Mouse (Mus musculus): ENCODE measurements around the gene Nrtn. TPM values are rescaled to one million over a fixed set of nuclear protein-coding genes. Genes with fewer than 3 reads are reported as not detected.

Gene Nrtn
- polyA plus RNA-seq (2017; shearing (Covaris generic)) = not detected

DNA sequence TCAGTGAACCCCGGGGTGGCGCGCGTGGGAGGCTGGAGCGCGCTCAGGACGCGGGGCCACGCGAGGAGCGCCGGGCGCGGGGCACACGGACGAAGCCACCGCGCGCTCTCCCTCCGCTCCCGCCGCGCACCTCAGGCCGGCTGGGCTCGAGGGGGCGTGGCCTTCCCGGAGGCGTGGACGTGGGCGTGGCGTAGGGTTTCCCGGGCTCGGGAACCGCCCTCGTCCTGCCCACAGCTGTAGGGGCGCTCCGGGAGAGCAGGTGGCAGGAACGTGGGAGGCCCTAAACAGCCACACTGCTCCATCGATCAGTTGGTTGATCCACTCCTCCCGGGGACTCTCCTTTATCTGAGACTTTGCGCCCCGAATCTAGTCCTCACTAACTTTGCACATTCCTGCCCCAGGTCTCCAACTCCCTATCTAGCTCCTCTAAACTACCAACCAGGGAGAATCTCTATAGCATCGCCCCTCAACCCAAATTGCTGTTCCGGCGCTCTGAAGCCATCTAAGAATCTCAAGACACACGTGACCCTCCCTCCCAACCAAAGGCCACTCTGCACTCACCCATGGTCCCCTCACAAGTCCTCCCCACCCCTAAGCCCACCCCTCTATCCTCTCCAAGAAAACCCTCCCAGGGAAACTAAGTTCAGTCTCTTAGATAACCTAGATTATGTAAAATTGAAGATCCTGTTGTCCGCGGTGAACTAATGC, at the start of gene Nrtn:
Nrtn (minus strand) TSS at position 115 of the 708 bp plus-strand sequence.

DNA sequence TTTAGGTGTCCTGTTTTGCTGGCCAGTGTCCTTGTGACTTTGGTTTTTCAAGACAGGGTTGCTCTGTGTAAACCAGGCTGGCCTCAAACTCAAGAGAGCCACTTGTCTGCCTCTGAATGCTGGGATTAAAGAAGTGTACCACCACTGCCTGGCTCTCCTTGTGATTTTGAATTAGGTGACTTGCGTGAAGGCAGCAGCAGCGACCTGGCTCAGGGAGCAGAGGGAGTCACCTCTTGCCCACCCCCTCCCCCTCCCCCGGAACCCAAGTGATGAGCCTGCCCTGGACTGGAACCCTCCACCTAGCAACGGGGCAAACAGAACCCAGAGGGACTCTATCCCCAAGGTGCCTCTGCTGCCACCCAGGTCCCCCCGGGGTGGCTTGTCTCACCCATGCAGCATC, 12.6 kb upstream of the Nrtn start, which contains the start of gene Prr22:
Prr22 (plus strand) TSS at position 301 of the 400 bp plus-strand sequence.

DNA sequence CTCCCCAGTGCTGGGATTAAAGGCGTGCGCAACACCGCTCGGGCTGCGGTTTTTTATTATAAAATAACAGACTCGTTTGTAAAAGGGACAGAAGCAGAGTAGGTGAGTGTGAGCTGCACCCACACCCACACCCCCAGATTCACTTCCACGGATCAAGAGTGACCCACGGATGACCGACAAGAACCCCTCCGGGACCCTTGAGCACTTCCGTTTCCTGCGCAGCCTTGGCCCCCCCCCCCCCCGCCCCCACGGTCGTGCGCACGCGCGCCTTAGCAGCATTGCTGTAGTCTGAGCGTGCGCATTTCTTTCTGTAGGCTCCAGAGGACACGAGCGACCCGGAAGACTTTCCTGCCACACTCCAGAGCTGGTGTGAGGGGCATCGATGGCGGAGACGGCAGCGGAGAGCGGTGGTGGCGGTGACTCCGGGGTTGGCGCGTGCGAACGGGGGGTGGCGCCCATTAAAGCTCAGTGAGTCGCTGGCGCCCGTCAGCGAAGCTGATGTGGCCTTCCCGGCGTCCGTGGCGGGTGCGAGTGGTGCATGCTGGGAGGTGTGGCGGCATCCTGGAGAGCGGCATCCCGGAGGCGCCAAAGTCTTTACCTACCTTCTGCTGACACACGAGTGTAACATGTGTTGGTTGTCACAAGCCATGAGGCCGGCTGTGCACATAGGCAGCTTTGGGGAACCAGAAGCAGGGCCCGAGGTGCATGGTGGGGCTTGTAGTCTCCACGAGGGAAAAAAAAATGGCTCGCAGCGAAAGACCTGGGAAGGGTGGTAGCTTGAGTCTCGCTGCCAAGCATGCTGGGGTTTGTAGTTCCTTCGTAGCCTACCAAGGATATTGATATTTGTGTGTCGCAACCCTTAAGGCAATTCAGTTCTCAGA, 7.4 kb upstream of the Nrtn start, which contains the start of gene Dus3l:
Dus3l (plus strand) TSS at position 284 of the 881 bp plus-strand sequence.

DNA sequence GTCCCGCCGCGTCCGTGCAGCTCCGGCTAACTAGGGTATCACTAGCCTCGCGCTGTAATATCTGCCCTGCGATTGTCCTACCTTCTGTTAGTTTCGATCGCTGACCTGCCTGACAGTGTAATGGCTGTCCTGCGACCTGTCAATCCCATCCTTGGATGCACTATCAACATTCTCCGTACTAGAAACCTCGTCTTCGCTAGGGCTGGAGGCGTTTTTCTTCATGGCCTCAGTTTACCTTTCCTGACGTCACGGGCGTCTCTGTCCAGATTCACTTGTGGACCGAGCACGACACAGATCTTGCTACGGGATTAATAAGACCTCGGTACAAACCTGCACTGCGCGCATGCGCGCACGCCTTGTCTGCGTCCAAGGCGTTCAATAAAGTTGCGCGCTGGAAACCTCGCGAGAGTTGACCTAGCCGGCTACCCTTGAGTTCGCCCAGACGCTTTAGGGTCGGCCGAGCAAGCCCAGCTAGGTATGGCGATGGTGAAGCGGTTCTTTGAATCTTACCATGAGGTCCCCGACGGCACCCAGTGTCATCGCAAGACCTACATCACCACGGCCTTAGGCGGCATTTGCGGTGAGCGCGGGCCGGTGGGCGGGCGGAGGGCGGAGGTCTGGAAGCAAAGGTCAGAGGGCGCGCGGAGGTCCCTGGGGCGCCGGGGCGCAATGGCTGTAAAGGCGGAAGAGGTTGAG, 39.8 kb downstream of the Nrtn start, which contains the start of the genes Ndufa11 and Vmac:
Ndufa11 (plus strand) TSS at position 405 of the 696 bp plus-strand sequence.
Vmac (minus strand) TSS at position 660 of the 696 bp plus-strand sequence.

Other genes starting within 250 kb of the Nrtn start
- gene Znrf4, start 245.1 kb downstream of the Nrtn start, polyA plus RNA-seq (2017; shearing (Covaris generic)) = not detected
- 1.00 TPM for gene Gm20219, start 203.1 kb downstream of the Nrtn start, polyA plus RNA-seq (2017; shearing (Covaris generic))
- 197 TPM for gene Safb2, start 172.9 kb downstream of the Nrtn start, polyA plus RNA-seq (2017; shearing (Covaris generic))
- gene Safb, start 172.7 kb downstream of the Nrtn start, polyA plus RNA-seq (2017; shearing (Covaris generic)) = 192 TPM
- 221 TPM for gene 2410015M20Rik, start 147.8 kb downstream of the Nrtn start, polyA plus RNA-seq (2017; shearing (Covaris generic))
- 1,818 TPM for gene Rpl36, start 144.1 kb downstream of the Nrtn start, polyA plus RNA-seq (2017; shearing (Covaris generic))
- 12.7 TPM for gene Lonp1, start 130.6 kb downstream of the Nrtn start, polyA plus RNA-seq (2017; shearing (Covaris generic))
- gene Catsperd, start 129.4 kb downstream of the Nrtn start, polyA plus RNA-seq (2017; shearing (Covaris generic)) = 2.7 TPM
- gene Ranbp3, start 84.2 kb downstream of the Nrtn start, polyA plus RNA-seq (2017; shearing (Covaris generic)) = 115 TPM
- gene Ndufa11, start 39.8 kb downstream of the Nrtn start, polyA plus RNA-seq (2017; shearing (Covaris generic)) = 257 TPM
- 8.2 TPM for gene Vmac, start 39.5 kb downstream of the Nrtn start, polyA plus RNA-seq (2017; shearing (Covaris generic))
- gene Dus3l, start 7.2 kb upstream of the Nrtn start, polyA plus RNA-seq (2017; shearing (Covaris generic)) = 64.7 TPM
- 2.4 TPM for gene Prr22, start 12.7 kb upstream of the Nrtn start, polyA plus RNA-seq (2017; shearing (Covaris generic))
- 1.4 TPM for gene Rfx2, start 73.5 kb upstream of the Nrtn start, polyA plus RNA-seq (2017; shearing (Covaris generic))
- not detected for gene Acsbg2, start 116.9 kb upstream of the Nrtn start, polyA plus RNA-seq (2017; shearing (Covaris generic))
- gene 1700061G19Rik, start 117.9 kb upstream of the Nrtn start, polyA plus RNA-seq (2017; shearing (Covaris generic)) = 0.11 TPM
- gene Mllt1, start 177.9 kb upstream of the Nrtn start, polyA plus RNA-seq (2017; shearing (Covaris generic)) = 4.8 TPM
- gene Acer1, start 224.6 kb upstream of the Nrtn start, polyA plus RNA-seq (2017; shearing (Covaris generic)) = not detected
- gene Clpp, start 232.8 kb upstream of the Nrtn start, polyA plus RNA-seq (2017; shearing (Covaris generic)) = 94.9 TPM
- gene Alkbh7, start 239.8 kb upstream of the Nrtn start, polyA plus RNA-seq (2017; shearing (Covaris generic)) = 37.9 TPM
- gene Pspn, start 242.5 kb upstream of the Nrtn start, polyA plus RNA-seq (2017; shearing (Covaris generic)) = 1.8 TPM

All from inflammation-experienced regulatory T-cells, adult 16 weeks (primary cell).